Mouse (Mus musculus) R1 (cell line): ENCODE measurements around the gene Gm7145.
A peak's percentile ranks its signal among the peaks of the same experiment; 100 is the strongest.
"Not testable (repeated sequence)": the region's sequence is repeated elsewhere in the genome, so short reads cannot be mapped to it uniquely, and the experiment has no call there.

Experiments
- DNase-seq: peaks from one replicate; pipeline ENCODE4 v3.0.0-alpha.2; 2018; ENCODE audit warnings: low read depth, low spot score

Gene Gm7145

DNA sequence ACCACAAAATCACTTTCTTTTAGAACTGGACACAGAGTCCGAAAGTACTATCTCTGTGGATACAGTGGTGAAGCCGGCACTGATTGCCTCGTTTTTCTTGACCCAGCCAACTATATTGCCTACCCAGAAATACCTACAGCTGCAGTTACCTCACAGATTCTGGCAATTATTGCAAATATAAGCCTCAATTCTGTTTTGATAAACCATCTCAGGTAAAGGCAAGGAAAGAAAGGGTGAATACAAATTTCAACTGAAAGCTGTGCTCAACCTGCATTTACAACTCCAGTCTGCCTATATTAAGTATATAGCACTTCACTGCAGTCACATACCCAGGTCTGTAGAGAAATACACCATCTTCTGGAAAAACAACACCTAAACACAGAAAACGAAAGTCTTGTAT lies at the start of gene Gm7145:
TSS of gene Gm7145 (plus strand) at position 301 of the 400 bp plus-strand sequence.
- DNase-seq, result no peak

DNA sequence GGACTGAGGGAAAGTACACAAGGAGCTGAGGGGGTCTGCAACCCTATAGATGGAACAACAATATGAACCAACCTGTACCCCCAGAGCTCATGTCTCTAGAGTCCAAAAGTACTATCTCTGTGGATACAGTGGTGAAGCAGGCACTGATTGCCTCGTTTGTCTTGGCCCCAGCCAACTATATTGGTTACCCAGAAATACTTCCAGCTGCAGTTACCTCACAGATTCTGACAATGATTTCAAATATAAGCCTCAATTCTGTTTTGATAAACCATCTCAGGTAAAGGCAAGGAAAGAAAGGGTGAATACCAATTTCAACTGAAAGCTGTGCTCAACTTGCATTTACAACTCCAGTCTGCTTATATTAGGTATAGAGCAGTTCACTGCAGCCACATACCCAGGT lies 38.0 kb upstream of the Gm7145 start, which contains the start of gene Gm28168:
TSS of gene Gm28168 (plus strand) at position 301 of the 400 bp plus-strand sequence.
- not testable (repeated sequence) for DNase-seq

DNA sequence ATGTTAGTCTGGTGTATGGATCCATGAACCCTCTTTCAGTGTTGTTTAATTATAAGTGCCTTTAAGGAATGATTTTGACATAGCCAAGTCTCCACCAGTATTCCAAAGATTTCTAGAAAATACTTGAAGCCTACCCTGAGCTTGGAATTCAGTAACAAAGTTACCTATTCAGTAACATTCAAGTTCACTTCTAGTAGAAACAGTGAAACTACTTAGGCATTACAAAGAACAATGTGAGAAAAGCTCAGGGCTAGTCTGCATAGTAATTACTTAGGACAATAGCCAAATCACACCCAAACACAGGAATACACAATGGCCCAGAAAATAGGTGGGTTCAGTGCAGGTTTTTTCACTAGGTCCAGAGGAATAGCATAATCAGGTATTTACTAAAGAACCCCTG lies 38.1 kb downstream of the Gm7145 start:
- DNase-seq, result peak; percentile 72

DNA sequence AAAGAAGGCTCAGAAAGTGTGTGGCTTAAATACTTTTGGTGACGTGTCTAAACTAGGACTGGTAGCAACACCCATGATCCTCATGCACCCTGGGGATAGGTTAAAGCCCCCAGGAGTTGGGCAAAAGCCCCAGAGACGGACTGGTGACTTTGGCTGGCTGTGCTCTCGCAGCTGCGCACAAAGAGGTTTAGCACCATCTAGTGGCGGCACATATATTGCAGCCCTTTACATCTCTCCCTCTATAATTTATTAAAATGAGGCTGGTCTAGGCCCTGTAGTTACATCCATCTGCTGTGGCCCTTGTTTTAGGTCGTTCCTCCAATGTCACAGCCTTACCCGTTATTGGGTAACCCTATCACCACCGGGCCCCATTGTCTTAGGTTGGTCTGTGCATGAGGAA lies 47.0 kb downstream of the Gm7145 start:
- DNase-seq, result peak; percentile 6
